Mouse (Mus musculus) hindbrain, postnatal 0 days (tissue): ENCODE results near the gene Cela2a. TPM values are rescaled to one million over a fixed set of nuclear protein-coding genes. Genes with fewer than 3 reads are reported as not detected.

ENCODE experiments used
- ATAC-seq: fragments of 200-750 bp; cut with Nextera tagmentation; 2 replicates; pipeline ENCODE4 v1.8.0; 2017; ENCODE audit warnings: mild to moderate bottlenecking, moderate TSS enrichment, moderate library complexity
- DNase-seq: peaks from one replicate; pipeline ENCODE4 v3.0.0-alpha.2; 2015; ENCODE audit warnings: low spot score
- H3K27ac ChIP-seq: fragments of 300-500 bp; sonication (generic); 2 replicates; pipeline ENCODE4 v1.5.1; 2014; ENCODE audit warnings: mild to moderate bottlenecking
- H3K27me3 ChIP-seq: fragments of 300-500 bp; sonication (generic); 2 replicates; pipeline ENCODE4 v1.6.1; 2014; ENCODE audit warnings: low read length, mixed read lengths; ENCODE audit not compliant: insufficient read depth
- H3K36me3 ChIP-seq: fragments of 300-500 bp; sonication (generic); 2 replicates; pipeline ENCODE4 v1.6.1; 2014; ENCODE audit warnings: low read length, mixed read lengths; ENCODE audit not compliant: insufficient read depth
- H3K4me1 ChIP-seq: fragments of 300-500 bp; sonication (generic); 2 replicates; pipeline ENCODE4 v1.6.1; 2014; ENCODE audit warnings: antibody characterized with exemption, low read length, mixed read lengths; ENCODE audit not compliant: insufficient read depth
- H3K4me2 ChIP-seq: fragments of 300-500 bp; sonication (generic); 2 replicates; pipeline ENCODE4 v1.6.1; 2014; ENCODE audit warnings: low read depth, mild to moderate bottlenecking, low read length, moderate library complexity, mixed read lengths
- H3K4me3 ChIP-seq: fragments of 300-500 bp; sonication (generic); 2 replicates; pipeline ENCODE4 v1.5.1; 2014; ENCODE audit warnings: low read length
- H3K9ac ChIP-seq: fragments of 300-500 bp; sonication (generic); replicated peaks from 2 replicates; pipeline ENCODE4 v1.6.1; 2014; ENCODE audit warnings: mild to moderate bottlenecking, low read length, moderate library complexity, mixed read lengths
- H3K9me3 ChIP-seq: fragments of 300-500 bp; sonication (generic); 2 replicates; pipeline ENCODE4 v1.6.1; 2016; ENCODE audit warnings: low read length, mixed read lengths
- CTCF ChIP-seq: IDR thresholded peaks from 2 replicates; pipeline ENCODE4 v1.5.1; 2016; ENCODE audit warnings: antibody characterized with exemption, control low read depth, low read depth
- WGBS: fragments of 180-500 bp; shearing (Covaris S2); extraction: QIAGEN DNeasy Blood & Tissue Kit; methylation state at CpG from one replicate; pipeline ENCODE4 v1.1.7; 2014; 5-methylcytosine and 5-hydroxymethylcytosine counted together
- polyA plus RNA-seq: library from polyadenylated mRNA; unstranded; fragments of >200 nt; fragmentation: Nextera tagmentation; extraction: Ambion mirVana; gene quantifications from 2 replicates; pipeline ENCODE4 v1.2.1, GENCODE M21; 2015
- total RNA-seq: library from RNA; depleted of rRNA; stranded (reverse); fragments of >200 nt; gene quantifications from 2 replicates; pipeline ENCODE4 v1.2.3, GENCODE M21; 2014

Cela2a gene
- total and polyA plus RNA-seq, 2 experiments from 2014 or later, result 0.26 TPM; not detected in 1

GRCm38 (mm10) chr4:141871333-141871725 lies 45.4 kb upstream of the Cela2a start:
- Histone ChIP-seq H3K27ac (peak overlapping the region; percentile 65), H3K4me3 (no peak overlapping the region), H3K9ac (no peak overlapping the region), H3K27me3 (no peaks in the 10 kb centered on the region), H3K9me3 (no peaks in the 10 kb centered on the region), H3K4me1 (peaks cover 47% of the 10 kb centered on the region), H3K36me3 (no peaks in the 10 kb centered on the region), H3K4me2 (peak overlapping the region; percentile 84; the same call in 1 of the 2 replicates)
- 81% methylated on average over 3 of the region's 3 CpGs for WGBS
- TF ChIP-seq CTCF, result no peak
- no peak for DNase-seq
- no peak for ATAC-seq

- no peaks in the 10 kb centered on the region for H3K9me3 ChIP-seq
- no peaks in the 10 kb centered on the region for H3K27me3 ChIP-seq
- H3K4me1 ChIP-seq, result peaks cover 48% of the 10 kb centered on the region
- no peaks in the 10 kb centered on the region for H3K36me3 ChIP-seq
- peak overlapping the region; percentile 84; the same call in 1 of the 2 replicates for H3K4me2 ChIP-seq
- no peak; the same call in 1 of the 2 replicates for TF ChIP-seq CTCF
- peak overlapping the region; percentile 38; the same call in 1 of the 2 replicates for H3K27ac ChIP-seq
- ATAC-seq, result no peak
- H3K9ac ChIP-seq, result no peak overlapping the region
- peak; percentile 54 for DNase-seq
- WGBS, result 50% methylated on average over 11 of the region's 11 CpGs
- no peak overlapping the region for H3K4me3 ChIP-seq
Measured at GRCm38 (mm10) chr4:141870666-141871332, 44.8 kb upstream of the Cela2a start.

- Histone ChIP-seq H3K4me1 (peaks cover 48% of the 10 kb centered on the region), H3K27ac (no peak overlapping the region), H3K9ac (no peak overlapping the region), H3K9me3 (no peaks in the 10 kb centered on the region), H3K36me3 (no peaks in the 10 kb centered on the region), H3K4me3 (no peak overlapping the region), H3K4me2 (no peak overlapping the region), H3K27me3 (no peaks in the 10 kb centered on the region)
- DNase-seq (no peak), ATAC-seq (no peak)
- 89% methylated on average over 5 of the region's 5 CpGs for WGBS
- TF ChIP-seq CTCF, result no peak
Measured at GRCm38 (mm10) chr4:141869436-141870215, 43.7 kb upstream of the Cela2a start.

- H3K36me3 ChIP-seq, result no peaks in the 10 kb centered on the region
- H3K4me3 ChIP-seq, result no peak overlapping the region
- DNase-seq, result no peak
- H3K4me2 ChIP-seq, result no peak overlapping the region
- no peak overlapping the region for H3K27ac ChIP-seq
- TF ChIP-seq CTCF, result no peak
- no peak overlapping the region for H3K9ac ChIP-seq
- no peaks in the 10 kb centered on the region for H3K9me3 ChIP-seq
- no peaks in the 10 kb centered on the region for H3K27me3 ChIP-seq
- no peak for ATAC-seq
- peaks cover 41% of the 10 kb centered on the region for H3K4me1 ChIP-seq
- WGBS, result 66% methylated on average over 10 of the region's 10 CpGs
Measured at GRCm38 (mm10) chr4:141868051-141868450, 42.1 kb upstream of the Cela2a start.

GRCm38 (mm10) chr4:141867498-141867897 lies 41.5 kb upstream of the Cela2a start:
- 20% methylated on average over 4 of the region's 4 CpGs for WGBS
- Histone ChIP-seq H3K27me3 (no peaks in the 10 kb centered on the region), H3K9ac (0 out of 2 replicates have a peak overlapping the region, but pooled peaks have one; percentile 17), H3K4me2 (peak overlapping the region; percentile 30), H3K9me3 (no peaks in the 10 kb centered on the region), H3K27ac (peak overlapping the region; percentile 46; the same call in 1 of the 2 replicates), H3K4me3 (no peak overlapping the region), H3K36me3 (no peaks in the 10 kb centered on the region), H3K4me1 (peaks cover 40% of the 10 kb centered on the region)
- DNase-seq (peak; percentile 84), ATAC-seq (peak; percentile 46)
- TF ChIP-seq CTCF, result 0 out of 2 replicates have a peak, but pooled peaks have one; percentile 0

GRCm38 (mm10) chr4:141866933-141867490 lies 41.1 kb upstream of the Cela2a start:
- Histone ChIP-seq H3K27ac (peak overlapping the region; percentile 46; the same call in 1 of the 2 replicates), H3K36me3 (no peaks in the 10 kb centered on the region), H3K27me3 (no peaks in the 10 kb centered on the region), H3K4me3 (no peak overlapping the region), H3K9ac (0 out of 2 replicates have a peak overlapping the region, but pooled peaks have one; percentile 17), H3K9me3 (no peaks in the 10 kb centered on the region), H3K4me1 (peaks cover 36% of the 10 kb centered on the region), H3K4me2 (peak overlapping the region; percentile 30)
- DNase-seq (no peak), ATAC-seq (no peak)
- WGBS, result 18% methylated on average over 10 of the region's 10 CpGs
- TF ChIP-seq CTCF, result 0 out of 2 replicates have a peak, but pooled peaks have one; percentile 7
